Mouse (Mus musculus) testis, adult 2 months (tissue): ENCODE results near the gene Cox15.

Experiments used
- CTCF ChIP-seq: fragments of 200-500 bp; IDR thresholded peaks from 2 replicates; pipeline ENCODE4 v1.5.1; 2012; ENCODE audit warnings: low read depth, mild to moderate bottlenecking, inconsistent platforms, low read length, moderate library complexity; ENCODE audit not compliant: control insufficient read depth, insufficient read depth, insufficient replicate concordance
- POLR2A ChIP-seq: fragments of 200-500 bp; IDR thresholded peaks from 2 replicates; pipeline ENCODE4 v1.6.1; 2012; ENCODE audit warnings: low read depth, mild to moderate bottlenecking, inconsistent platforms, low read length, moderate library complexity; ENCODE audit not compliant: control insufficient read depth

DNA sequence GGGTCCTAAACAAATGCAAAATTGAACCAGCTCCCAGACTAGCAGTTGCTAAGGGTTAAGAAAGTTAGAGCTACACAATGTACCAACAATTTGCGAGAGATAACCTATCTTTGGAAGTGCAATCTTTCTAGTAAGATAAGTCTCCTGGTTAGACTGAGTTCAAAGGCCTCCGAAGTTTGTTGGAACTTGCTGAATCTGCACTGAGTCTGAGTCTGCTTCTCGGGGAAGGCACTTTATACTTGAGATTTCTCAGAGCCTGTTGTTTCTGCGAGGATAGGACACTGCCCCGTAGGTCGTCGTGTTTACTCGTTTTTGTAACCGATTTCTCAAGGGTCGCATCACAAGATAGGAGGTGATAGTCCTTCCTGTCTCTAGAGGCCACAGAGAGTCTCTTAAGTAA, 22.6 kb upstream of the Cox15 start:
- TF ChIP-seq CTCF (no peak), POLR2A (no peak)
